Mouse (Mus musculus) liver, adult 2 months (tissue): ENCODE measurements around the gene Zbtb12.

Experiments used
- CTCF ChIP-seq: fragments of 200-500 bp; IDR thresholded peaks from 2 replicates; pipeline ENCODE4 v1.5.1; 2011; ENCODE audit warnings: low read depth, low read length, control low read depth
- POLR2A ChIP-seq: fragments of 200-500 bp; IDR thresholded peaks from 2 replicates; pipeline ENCODE4 v1.6.1; 2011; ENCODE audit warnings: low read length, control low read depth; ENCODE audit not compliant: insufficient read depth; ENCODE audit errors: extremely low read depth

GRCm38 (mm10) chr17:34943128-34943815 is 64.0 kb downstream of the Zbtb12 start:
- TF ChIP-seq POLR2A (no peak), CTCF (no peak)
